Mouse (Mus musculus) central nervous system, embryonic 18 days (tissue): ENCODE data around the gene Fxyd2. TPM values are rescaled to one million over a fixed set of nuclear protein-coding genes. Genes with fewer than 3 reads are reported as not detected.

Experiments
- polyA plus RNA-seq: library from polyadenylated mRNA; depleted of rRNA; stranded (reverse); fragments of >200 nt; gene quantifications from 2 replicates; pipeline ENCODE4 v1.2.3, GENCODE M21; 2012; rRNA removed

The Fxyd2 gene
- polyA plus RNA-seq: 15.9 and 19.1 TPM in 2 replicates

DNA sequence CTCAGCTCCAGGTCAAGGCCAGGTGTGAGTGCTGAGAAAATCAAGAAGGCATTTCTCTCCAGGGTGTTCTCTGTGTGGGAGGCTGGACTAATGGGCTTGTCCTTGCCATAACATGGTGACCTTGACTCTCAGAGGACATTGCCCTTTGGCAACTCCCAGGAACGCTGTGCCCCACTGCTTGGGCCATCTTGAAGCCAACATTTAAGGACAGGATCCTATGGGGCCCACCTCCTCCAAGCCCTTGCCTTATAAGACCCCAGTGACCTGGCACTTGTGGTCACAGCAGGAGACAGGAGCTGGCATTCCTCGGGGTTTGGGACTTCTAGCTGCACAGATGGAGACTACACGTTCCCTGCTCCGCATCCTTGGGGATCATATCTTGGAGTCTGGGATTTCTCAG is at the start of gene Fxyd2:
TSS of gene Fxyd2 (plus strand) at position 236 of the 400 bp plus-strand sequence.

DNA sequence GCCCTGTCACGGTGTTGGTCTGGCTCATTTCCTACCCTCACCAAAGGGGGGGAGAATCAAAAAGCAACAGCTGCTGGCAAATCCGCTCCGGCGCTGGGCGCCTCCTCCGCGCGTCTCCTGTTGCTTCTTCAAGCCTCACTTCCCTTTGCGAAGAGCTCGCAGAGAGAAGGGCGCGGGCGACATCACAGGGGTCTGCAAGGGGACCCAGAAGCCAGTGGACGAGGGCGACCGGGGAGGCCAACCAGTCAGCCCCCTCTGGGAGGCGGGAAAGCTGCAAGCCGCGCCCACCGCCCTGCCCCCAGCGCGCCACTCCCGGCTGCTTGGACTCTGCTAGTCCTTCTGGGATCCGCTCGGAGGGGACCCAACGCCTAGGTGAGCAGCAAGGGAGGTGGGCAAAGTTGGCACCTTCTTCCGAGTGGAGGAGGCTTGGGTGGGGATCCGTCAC is 29.3 kb upstream of the Fxyd2 start, which contains the start of gene Fxyd6:
TSS of gene Fxyd6 (plus strand) at position 69 of the 445 bp plus-strand sequence.

DNA sequence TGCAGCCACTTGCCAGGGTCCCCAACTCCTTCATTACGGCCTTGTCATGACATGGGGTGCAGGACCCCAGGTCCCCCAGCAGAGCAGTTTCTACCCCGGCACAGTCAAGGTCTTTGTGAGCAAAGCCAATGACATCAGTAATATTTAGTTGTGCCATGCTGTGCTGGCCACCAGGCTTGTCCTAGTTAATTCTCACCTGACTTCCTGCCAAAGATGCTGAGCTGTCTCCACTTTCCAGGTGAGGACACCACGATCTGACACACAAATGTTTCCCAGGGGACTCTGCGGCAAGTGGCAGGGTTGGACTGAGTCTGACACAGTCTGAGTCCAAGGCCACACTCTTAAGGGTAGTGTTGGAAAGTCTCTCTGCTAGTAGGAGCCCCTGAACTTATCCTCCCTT is 27.0 kb downstream of the Fxyd2 start, which contains the start of gene Dscaml1:
TSS of gene Dscaml1 (plus strand) at position 173 of the 400 bp plus-strand sequence.

Other genes with a start within 250 kb of the Fxyd2 start
- 0.32 and 0.51 TPM in 2 replicates for gene BC049352, start 217.7 kb upstream of the Fxyd2 start, polyA plus RNA-seq
- 0.14 TPM in 1 of 2 replicates, not detected in the other for gene Tmprss4, start 195.6 kb upstream of the Fxyd2 start, polyA plus RNA-seq
- gene Il10ra, start 130.5 kb upstream of the Fxyd2 start, polyA plus RNA-seq: 0.63 and 0.83 TPM in 2 replicates
- gene Tmprss13, start 80.6 kb upstream of the Fxyd2 start, polyA plus RNA-seq: 0.01 and 0.26 TPM in 2 replicates
- 622 and 639 TPM in 2 replicates for gene Fxyd6, start 29.5 kb upstream of the Fxyd2 start, polyA plus RNA-seq
- gene Dscaml1, start 27.0 kb downstream of the Fxyd2 start, polyA plus RNA-seq: 30.4 and 45.8 TPM in 2 replicates